Mouse (Mus musculus) spleen, postnatal 10 days (tissue): ENCODE measurements around the gene Taok1.
A peak's percentile ranks its signal among the peaks of the same experiment; 100 is the strongest.

ENCODE experiments used
- DNase-seq, 2 experiments: peaks; one replicate each; pipeline ENCODE4 v3.0.0; 2021 to 2022; ENCODE audit warnings: low spot score in 2 of 2

Gene Taok1

DNA sequence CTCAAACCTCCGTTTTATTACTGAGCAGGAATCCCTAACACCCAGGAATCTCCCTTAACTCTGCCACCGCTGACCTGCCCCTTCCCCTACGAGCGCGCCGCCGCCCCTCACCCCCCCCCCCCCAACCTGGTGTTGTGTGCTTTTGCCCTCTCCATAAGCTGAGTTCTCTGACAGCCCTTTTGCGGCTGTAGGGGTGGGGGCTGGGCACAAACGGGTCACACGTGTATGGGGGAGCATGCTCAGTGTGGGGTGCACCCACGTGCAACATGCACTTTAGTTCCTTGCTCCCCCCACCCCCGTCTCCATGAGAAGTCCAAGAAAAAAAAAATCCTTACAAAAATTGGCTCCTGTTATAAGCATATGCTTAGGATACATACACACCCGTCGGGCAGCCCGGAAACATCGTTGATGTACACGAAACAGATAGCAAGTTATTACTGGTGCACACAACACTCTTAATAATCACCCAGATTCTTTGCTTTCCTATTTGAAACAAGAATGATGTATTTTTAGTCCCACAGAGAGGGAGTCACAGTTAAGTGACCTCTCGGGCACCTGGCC, 115.2 kb downstream of the Taok1 start:
- peak in 1 of 2 experiments; percentile 54 for DNase-seq

GRCm38 (mm10) chr11:77491502-77492291, 115.9 kb downstream of the Taok1 start:
- peak in 1 of 2 experiments; percentile 32 for DNase-seq

GRCm38 (mm10) chr11:77491123-77491501, 116.5 kb downstream of the Taok1 start:
- DNase-seq = peak; percentile 82 to 90

- no peak for DNase-seq
Observed at GRCm38 (mm10) chr11:77490451-77490850, 117.2 kb downstream of the Taok1 start.

- peak; percentile 37 to 65 for DNase-seq
Observed at GRCm38 (mm10) chr11:77489591-77490235, 117.9 kb downstream of the Taok1 start, which contains the start of gene Ankrd13b. Gene Ankrd13b (minus strand): TSS chr11:77489678.

DNA sequence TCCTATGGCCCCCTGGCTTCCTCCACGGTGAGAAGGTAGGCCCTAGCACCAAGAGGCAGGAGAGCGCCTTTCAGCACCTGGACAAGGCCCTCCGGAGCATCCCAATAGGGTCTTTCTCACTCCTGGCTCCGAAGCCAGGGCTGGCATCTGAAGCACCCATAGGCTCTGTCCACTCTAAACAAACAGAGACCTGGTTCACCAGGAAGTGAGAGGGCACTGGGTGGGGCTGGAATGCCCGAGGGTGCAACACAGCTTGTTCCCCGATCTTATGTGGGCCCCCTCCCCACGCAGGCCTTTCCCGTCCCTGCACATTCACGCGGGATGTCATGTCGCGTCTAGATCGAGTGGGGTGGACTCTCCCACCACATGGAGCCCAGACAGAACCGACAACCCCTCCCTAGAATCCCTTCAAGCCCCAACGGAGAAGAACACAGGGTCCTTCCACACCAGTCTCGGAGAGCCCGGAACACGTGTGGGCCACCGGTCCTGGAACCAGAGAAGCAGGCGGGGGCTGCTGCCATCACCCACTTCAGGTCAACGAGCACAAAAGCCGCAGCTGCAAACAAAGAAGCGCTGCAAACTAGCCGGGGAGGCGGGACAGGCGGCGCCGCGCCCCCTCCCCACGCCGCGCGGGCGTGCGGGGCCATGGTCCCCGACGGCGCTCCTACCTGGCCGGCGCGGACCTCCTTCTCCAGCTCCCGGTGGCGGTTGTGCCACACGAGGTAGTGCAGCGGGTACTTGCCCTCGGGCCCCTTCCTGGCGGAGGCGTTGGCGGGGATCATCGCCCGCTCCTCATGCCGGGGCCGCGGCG, 118.6 kb downstream of the Taok1 start:
- DNase-seq = no peak

DNA sequence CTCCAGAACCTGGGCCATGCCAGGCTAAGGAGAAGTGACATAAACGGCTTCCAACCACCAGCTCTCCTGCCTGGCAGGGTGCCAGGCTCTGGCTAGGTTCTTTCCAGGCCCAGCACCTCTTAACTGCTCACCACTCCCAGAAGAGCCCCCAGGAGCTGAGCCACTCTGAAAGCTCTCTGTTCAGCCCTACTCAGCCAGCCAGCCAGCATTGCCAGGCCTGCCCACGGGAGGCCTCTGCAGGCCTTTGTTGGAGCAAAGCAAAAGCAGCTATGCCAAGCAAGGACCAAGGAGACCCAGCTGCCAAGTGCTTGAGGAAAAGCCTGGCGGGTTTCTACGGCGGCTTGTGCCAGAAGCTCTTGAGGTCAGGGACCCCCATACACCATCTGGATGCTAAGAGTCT, 120.8 kb downstream of the Taok1 start:
- no peak for DNase-seq

DNA sequence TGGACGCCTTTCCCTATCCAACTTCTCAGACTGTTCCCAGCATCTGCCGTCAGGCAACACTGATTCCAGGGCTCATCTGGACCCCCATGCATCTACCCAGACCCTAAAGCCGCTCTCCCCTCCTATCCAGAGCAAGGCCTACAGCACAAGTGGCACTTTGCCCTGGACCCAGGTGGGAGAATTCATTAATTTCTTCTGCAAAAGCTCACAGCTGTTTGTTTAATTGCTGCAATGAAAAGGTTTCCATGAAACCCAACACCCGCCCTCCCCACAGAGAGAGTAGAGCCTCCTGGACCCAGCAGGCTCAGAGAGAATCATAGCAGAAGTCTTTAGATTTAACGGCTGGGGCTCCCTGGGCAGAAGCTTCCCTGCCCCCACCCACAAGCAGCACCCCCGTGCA, 122.4 kb downstream of the Taok1 start:
- no peak for DNase-seq

DNA sequence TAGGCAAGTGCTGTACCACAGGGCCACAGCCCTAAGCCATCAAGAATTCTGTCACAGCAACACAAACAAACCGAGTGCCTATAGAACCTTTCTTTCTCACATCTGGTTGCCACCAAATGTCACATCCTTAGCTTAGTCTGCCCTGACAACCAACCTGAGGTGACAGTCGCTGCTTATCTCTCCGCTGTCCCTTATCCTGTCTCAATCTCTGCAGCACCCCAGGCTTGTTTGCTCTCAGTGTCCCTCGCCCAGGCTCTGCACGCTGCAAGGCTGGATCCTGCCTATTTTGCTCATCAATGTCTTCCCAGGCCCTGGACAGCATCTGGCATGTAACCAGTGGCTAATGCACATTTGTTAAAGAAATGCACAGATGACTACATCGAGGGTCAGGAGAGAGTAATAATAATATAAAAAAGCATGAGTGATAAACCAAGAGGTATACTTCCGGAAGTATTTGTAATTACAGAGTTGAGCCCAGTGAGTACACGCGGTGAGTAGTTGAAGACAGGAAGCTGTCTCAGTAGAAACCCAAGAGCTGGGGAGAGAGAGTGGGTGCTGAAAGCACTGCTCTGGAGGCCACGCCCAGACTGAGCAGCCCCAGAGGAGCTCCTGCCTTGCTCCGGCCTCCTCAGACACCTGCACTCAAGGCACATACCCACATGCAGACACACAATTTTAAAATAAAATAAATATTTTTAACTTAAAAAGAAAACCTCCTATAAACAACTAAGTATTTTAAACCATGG, 123.9 kb downstream of the Taok1 start:
- DNase-seq = peak in 1 of 2 experiments; percentile 49

- no peak for DNase-seq
Observed at GRCm38 (mm10) chr11:77483043-77483442, 124.6 kb downstream of the Taok1 start.
